In the genomic region with DNA sequence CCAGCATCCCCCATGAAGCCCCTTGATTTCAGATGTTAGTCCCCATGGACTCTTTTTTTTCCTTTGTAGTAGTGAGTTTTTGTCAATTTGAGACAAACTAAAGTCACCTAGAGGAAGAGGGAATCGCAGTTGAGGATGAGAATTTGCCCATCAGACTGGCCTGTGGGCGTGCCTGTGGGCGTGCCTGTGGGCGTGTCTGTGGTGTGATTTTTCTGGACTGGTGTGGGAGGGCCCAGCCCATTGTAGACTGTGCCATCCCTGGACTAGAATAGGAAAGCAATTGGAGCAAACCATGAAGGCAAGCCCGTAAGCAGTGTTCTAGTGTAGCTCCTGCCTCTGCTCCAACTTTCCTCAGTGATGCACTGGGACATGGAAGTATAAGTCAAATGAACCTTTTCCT, we compare ENCODE assay signal across 11 mouse cellular contexts. TPM values are rescaled to one million over a fixed set of nuclear protein-coding genes. Genes with fewer than 3 reads are reported as not detected.
DNase-seq lines count a peak whose midpoint lies in the region; ATAC-seq lines count a peak whose summit lies in the region.
"Had no signal": no experiment of that assay in that cellular context is flagged by ENCODE, and none has a peak within 500 bp of the region (broad histone marks: within the 10 kb centered on the region; RNA-seq: fewer than 3 reads in every experiment).

No protein-coding gene starts in this region.

- no peak for ATAC-seq in megakaryocyte, adult 5-6 weeks (ENCODE audit: poor library complexity, severe bottlenecking)
- no peak for ATAC-seq in erythroid progenitor cell, adult 5-6 weeks (replicated peaks; ENCODE audit: low FRiP score, poor library complexity, severe bottlenecking)
- ATAC-seq: forebrain, embryonic 13.5 days; intestine, postnatal 0 days had no signal

- DNase-seq in adrenal gland, postnatal 14 days, result peak; percentile 58
- DNase-seq in adrenal gland, adult 18-20 months (ENCODE audit: low spot score in 2 of 2), result no peak
- peak; percentile 18 for DNase-seq in lung, postnatal 10 days
- DNase-seq in lung, postnatal 25 days (ENCODE audit: low spot score), result no peak
- DNase-seq in embryo, embryonic 10.5 days (ENCODE audit: low spot score), result peak; percentile 32
- DNase-seq in retina, postnatal 1 day, result peak; percentile 58
- DNase-seq: right cerebral cortex, adult 18-20 months had no signal

RNA-seq across cellular contexts. Expression of a gene that starts 3.4 kb away (rescaled TPM):
- total RNA-seq in adrenal gland, postnatal 14 days (2021), result 450 and 471 TPM in 2 replicates
- total RNA-seq in adrenal gland, adult 18-20 months (2021), result 100 to 1,000 TPM; 377 to 745 TPM
- total RNA-seq in megakaryocyte, adult 5-6 weeks (2015), result 72.7 and 76.3 TPM in 2 replicates
- 101 and 115 TPM in 2 replicates for total RNA-seq in megakaryocyte, adult 5-6 weeks (2017)
- 56.6 and 63.7 TPM in 2 replicates for total RNA-seq in erythroid progenitor cell, adult 5-6 weeks (2015; ENCODE audit: low replicate concordance)
- 86.1 and 123 TPM in 2 replicates for total RNA-seq in erythroid progenitor cell, adult 5-6 weeks (2017; ENCODE audit: low replicate concordance)

RNA-seq across cellular contexts. Expression of a gene that starts 37.7 kb away (rescaled TPM):
- total RNA-seq in adrenal gland, postnatal 14 days (2021), result 12.3 and 15.4 TPM in 2 replicates
- 10 to 100 TPM; 13.2 to 16.2 TPM for total RNA-seq in adrenal gland, adult 18-20 months (2021)
- total RNA-seq in megakaryocyte, adult 5-6 weeks (2015), result 6.2 and 7.3 TPM in 2 replicates
- total RNA-seq in megakaryocyte, adult 5-6 weeks (2017), result 6.6 and 9.0 TPM in 2 replicates
- 2.5 and 8.8 TPM in 2 replicates for total RNA-seq in erythroid progenitor cell, adult 5-6 weeks (2015; ENCODE audit: low replicate concordance)
- 4.7 and 5.8 TPM in 2 replicates for total RNA-seq in erythroid progenitor cell, adult 5-6 weeks (2017; ENCODE audit: low replicate concordance)

Comparison
In these comparisons a context has a peak if more than half of its experiments do, and no peak if none do; other contexts are left out.
1. DNase-seq: peak in adrenal gland, postnatal 14 days (single experiment), lung, postnatal 10 days (single experiment), embryo, embryonic 10.5 days (single experiment) and retina, postnatal 1 day (single experiment); none in adrenal gland, adult 18-20 months (0 of 2) and lung, postnatal 25 days (single experiment).